Mouse (Mus musculus) kidney, postnatal 14 days (tissue): ENCODE data around the gene Spag8.

Experiments used
- DNase-seq: peaks from one replicate; pipeline ENCODE4 v3.0.0; 2022; ENCODE audit warnings: mixed read lengths

Spag8 gene

DNA sequence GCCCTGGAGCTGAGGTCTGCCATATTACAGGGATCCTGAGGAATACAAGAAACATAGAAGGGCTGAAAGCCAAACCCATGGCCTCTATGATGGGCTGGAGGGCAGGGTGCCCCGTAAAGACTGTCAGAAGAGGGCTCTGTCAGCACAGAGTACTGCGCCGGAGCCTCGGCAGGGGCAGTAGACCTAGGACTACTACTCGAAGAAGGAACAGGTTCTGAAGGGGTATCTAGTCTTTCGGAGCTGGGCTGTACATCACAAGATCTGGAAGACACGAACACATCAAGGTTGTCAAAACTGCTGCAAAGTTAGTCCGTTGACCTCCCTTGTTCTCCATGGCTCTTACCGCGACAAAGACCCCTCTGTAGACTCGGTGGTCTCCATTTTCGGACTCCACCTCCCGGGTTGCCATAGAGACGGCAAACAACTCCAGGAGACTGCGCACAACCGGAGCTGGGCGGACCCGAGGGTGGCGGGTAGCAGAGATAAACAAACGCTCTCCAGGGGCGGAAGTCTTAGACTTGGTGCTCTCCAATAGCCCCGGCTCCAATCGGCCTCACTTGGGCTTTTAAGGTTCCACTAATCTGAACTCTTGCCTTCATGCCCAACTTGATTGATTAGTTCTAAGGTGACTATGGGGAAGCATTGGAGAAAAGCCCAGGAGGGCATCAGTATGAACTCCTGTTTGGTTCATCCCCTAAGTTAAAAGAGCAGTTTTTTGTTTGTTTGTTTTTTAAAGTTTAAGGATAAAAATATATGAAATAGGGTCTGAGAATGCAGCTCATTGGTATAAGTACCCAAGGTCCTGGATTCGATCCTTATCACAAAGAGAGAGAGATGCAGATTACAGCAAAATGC lies at the start of gene Spag8:
TSS of gene Spag8 (minus strand) at position 434 of the 855 bp plus-strand sequence.
- DNase-seq = peak; percentile 53

DNA sequence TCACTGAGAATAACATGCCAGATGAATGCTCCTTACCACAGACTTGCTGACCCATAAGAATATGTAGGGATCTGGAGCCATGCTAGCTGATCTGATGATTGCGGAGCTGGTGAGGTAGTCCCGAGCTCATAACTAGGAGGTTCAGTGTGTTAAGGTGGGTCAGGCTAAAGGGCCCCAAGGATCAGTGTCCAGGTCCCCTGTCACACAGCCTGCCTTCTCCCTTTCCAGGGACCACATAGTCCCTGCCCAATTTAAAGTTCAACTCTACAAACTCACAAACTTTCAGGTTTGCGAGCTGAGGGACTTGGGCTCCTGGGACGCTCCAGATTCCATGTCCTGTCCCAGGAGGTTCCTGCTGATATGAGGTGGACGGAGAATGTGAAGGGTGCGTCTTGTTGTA lies 47.3 kb upstream of the Spag8 start, which contains the start of gene Olfr70:
TSS of gene Olfr70 (minus strand) at position 101 of the 400 bp plus-strand sequence.
- DNase-seq = no peak

DNA sequence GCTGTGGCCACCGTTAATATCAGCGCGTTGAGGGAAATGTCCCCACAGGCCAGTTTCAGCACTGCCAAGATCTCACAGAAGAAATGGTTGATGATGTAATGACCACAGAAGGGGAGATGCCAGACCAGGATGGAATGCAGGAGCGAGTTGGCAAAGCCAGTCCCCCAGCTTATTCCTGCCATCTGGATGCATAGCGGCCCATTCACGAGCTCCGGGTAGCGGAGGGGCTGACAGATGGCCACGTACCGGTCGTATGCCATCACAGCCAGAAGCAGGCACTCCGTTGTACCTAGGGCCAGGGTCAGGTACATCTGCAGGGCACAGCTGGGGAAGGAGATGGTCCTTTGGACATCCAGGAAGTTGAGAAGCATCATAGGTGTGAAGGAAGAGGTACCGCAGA lies 43.2 kb upstream of the Spag8 start:
- DNase-seq = no peak

DNA sequence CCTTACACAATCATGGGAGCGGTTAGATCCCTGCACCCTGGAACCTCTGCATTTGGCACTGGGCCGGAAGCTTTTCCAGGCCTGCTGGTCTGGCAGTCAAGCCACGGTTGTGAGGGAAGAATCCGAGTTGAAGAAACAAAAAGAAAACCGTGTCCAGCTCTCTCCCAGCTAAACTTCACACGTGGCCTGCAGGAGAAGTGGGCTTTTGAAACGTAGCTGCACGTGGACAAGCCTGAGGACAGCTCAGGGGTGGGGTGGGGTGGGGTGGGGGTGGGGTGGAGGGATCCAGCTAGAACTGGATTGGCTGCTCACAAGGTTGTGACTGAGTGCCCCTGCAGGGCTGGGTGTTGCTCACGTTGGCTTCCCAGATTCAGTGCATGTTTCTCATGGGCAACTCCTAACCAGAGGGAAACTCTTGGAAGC lies 41.9 kb upstream of the Spag8 start:
- DNase-seq = peak; percentile 56

DNA sequence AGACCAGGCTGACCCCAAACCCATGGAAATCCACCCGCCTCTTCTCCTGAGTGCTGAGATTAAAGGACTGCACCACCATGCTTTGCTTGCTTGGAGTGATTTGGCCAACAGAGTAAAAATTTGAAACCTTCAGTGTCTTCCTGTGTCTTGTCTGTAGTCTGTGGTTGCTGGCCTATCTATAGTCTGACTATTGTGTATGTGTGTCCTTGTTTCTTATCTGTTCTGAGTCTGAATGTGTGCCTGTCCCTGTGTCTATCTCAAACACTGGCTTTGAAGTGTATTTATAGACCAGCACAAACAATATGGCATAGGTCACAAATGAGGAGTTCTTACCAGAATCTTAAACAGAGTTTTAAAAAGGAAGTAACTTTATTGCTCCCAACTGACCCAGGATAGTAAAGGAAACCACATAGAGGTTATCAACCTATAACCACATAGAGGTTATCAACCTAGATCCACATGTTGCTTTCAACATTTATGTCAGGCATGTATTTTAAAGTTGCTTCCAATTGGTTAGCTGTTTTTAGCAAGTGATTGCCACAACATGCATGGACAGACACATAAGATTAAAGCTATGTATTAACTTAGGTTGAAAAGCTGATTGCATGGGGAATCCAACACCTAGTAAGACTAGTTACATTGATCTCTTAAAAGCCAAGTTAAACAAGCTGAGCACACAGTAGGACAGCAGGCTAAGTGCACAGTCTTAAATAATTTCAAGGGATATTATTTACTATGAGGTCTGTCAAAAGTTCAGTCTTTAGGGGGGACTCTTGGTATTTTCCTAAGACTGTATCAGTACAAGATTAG lies 41.2 kb upstream of the Spag8 start:
- DNase-seq = no peak

DNA sequence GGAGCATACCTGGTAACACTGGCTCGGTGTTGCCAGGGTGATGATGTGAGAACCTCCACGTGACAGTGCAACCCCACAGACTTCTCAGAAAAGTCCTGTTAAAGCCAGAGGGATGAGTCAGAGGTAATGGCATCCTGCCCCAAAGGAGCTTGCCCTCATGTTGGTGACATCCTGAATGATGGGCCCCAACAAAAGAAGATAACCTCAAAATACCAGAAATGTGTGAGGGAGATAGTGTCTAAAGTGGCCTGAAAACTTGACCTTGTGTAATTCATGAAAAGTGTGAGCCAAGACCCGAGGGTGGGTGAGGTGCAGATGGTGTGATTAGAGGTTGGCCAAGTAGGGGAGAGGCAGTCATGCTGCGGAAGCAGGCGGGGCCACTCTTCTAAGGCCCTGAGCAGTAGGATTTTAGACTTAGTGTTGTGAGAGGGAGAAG lies 40.4 kb upstream of the Spag8 start:
- no peak for DNase-seq

DNA sequence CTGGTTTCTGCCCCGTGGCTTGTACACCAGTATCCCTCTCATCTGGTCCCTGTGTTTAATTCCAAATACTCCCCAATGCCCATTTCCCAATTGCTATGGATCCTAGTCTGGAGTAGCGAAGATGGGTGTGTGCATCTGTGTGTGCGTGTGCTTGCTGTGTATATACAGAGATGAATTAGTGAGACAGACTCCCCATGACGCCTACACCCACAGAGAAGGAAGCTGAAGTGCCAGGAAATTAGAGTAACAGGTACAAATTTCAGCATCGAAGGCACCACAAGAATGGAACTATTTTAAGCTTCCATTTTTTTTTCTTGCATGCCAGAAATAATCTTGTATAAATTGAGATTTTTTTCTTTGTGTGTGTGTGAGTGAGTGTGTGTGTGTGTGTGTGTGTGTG lies 37.6 kb upstream of the Spag8 start:
- no peak for DNase-seq

DNA sequence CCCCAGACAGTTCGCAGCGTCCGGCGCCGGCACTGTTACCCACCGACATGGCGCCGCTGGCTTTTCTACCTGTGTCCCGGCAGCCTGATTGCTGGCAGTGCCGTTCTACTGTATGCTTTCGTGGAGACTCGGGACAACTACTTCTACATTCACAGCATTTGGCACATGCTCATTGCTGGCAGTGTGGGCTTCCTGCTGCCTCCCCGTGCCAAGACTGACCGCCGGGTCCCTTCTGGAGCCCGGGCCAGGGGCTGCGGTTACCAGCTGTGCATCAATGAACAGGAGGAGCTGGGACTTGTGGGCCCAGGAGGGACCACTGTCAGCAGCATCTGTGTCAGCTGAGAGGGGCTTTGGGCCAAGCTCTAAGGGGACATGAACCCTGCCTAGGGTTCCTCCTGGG lies 36.6 kb upstream of the Spag8 start:
- DNase-seq = no peak

DNA sequence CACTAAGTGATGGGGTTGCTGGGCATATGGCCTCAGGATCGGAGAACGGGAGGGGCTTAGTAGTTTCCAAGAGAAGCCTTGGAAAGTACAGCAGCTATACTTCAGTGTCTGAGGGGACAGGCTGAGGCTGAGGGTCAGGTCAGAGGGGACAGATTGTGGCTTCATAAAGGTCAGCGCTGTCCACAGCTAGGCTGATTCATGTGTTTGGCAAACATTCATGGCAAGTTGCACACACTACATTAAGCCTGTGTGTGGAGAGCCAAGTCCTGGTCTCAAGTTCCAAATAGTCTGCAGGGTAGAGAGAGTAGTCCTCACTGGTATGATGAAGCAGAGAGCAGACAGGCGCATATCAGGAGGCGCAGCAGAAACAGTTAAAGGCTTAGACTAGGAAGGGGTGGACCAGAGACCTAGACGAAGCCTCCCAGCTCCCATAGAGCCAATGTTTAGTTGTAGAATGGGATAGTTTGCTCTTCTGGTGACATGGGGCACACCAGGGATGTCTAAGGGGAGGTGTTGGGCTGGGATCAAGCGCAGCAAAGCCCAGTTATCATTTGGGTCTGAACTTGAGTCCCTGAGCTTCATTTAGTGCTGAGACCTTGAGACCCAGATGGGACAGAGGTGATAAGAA lies 26.1 kb upstream of the Spag8 start:
- DNase-seq = peak; percentile 71

DNA sequence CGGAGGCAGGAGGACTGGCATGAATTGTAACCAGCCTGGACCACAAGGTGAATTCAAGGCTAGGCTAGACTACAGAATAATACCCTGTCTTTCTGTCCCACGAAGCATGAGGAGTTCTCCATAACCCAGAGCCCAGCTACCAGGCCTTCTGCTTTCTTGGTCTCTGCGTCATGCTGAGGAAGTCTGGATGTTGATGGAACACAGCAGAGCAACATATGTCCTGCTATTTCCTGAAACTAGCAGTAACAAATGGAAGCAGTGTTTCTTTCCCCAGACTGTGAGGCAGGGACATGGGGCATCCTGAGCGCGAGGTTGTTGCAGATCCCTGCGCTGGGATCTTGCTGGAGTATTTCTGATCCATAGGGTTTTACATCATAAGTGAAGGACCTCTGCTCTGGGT lies 25.1 kb upstream of the Spag8 start:
- DNase-seq = no peak

DNA sequence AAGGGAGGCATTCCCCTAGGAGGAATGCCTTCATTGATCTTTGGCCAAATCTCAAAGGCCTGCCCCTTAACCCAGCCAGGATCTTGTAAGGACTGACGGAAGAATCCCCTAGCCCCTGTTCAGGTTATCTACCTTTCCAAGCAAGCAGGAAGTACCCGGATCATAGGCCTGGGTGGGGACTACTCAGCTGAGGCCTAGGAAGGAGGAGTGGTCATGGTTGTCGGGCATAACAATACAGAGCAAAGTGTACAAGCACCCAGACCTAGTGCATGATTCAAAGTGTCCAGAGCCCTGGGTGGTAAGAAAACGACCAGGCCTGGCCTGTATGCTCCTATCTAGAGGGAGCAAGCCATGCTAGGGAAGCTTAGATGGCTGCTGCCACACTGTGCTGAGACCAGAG lies 22.2 kb upstream of the Spag8 start:
- no peak for DNase-seq

DNA sequence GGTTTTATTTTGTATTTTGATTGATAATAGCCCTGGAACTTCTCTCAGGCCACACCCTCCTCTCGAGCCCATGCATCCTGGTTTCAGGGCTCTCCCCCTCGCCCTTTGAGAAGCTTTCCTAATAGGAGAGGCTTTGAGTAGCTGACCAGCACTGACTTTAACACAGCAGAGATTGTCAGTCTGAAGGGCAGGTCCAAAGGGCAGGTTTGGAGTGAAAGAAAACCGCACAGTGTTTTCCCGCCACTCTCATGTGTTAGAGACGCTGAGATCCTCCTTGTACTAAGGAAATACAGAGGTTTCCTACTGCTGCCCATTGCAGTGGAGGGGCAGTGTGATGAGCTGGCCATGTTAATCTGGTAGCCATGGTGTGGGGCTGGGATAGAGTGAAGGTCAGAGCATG lies 21.6 kb upstream of the Spag8 start:
- DNase-seq = no peak

DNA sequence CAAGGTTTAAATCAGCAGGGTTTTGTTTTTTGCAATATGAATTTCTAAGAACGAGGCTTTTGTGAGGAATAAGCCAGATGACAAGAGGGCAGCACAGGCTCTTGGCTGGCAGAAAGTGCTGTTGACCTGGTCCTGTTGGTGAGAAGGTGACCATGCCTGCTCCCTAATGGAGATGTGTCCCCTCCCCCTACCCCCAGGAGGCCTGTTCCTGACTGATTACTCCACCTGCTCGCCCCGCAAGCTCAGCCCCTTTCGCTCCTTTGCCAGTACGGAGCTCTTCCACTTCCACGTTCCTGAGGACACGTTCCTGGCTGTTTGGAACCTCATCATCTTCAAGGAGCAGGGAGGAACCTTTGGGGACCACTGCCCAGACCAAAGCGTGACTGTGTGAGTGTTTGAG lies 20.3 kb upstream of the Spag8 start:
- no peak for DNase-seq

DNA sequence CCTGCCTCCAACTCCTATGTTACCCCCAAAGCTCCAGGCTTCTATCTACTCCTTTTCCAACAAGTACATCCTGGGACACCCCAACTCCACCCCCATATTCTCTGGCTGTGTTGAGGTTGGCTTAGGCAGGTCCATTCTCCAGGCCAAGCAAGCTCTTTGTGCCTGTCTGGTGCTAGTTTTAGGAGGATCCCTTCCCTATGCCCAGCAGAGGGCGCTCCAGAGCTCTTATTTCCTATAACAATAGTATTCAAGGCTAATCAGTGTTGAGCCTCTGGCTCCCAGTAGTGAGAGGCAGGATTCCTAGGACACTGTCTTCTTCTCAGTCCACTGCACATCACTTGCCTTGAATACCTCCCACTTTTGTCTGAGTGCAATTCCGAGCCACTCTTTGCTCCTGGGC lies 18.7 kb upstream of the Spag8 start:
- peak; percentile 91 for DNase-seq

DNA sequence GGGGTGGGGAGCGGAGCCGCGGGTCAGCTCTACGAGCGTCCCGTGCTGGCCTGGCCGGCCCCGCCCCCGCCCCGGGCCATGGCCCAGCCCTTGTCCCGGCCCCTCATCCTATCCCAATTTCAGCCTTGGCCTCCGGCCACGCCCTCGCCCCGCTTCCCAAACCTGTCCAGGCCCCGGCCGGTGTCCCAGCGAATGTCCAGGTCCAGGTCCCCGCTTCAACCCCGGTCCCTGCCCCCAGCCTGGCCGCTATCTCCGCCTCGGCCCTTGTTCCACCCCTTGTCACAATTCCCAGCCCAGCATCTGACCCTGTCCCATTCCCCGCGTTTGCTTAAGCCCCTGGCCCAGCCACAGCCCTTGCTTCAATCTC lies 16.0 kb upstream of the Spag8 start:
- DNase-seq = no peak

DNA sequence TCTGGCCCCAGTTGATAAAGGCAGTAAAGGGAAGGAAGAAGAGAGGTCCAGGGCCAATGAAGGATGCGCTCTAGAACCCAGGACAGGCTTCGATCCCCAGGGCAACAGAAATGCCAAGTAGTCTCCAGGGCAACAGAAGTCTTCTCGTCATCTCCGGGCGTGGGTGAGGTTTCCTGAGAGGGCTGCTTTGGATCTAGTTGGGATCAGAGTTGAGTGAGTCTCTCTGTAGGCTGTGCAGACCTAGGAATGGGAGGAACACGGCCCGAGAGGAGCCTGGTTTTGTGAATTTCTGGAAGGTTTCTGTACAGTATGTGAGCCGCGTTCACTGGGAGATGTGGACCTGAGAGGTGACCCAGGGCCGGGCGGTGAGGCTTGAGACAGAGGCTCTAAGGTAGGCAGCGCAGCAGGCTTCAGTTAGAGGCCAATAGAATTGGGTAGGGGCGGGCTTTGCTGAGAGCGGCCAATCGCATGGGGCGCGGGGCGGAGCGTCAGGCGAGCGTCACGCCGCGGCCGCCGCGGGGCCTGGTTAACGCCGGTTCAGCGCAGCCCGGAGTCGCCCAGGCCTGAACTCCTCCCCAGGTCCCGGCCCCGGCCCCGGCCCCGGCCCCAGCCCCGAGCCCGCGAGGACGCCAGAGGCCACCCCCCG lies 15.5 kb upstream of the Spag8 start, which contains the start of the genes Tmem8b and Fam221b:
TSS of gene Tmem8b (plus strand) at position 190 of the 646 bp plus-strand sequence.
TSS of gene Fam221b (minus strand) at position 364 of the 646 bp plus-strand sequence.
- peak; percentile 95 for DNase-seq

DNA sequence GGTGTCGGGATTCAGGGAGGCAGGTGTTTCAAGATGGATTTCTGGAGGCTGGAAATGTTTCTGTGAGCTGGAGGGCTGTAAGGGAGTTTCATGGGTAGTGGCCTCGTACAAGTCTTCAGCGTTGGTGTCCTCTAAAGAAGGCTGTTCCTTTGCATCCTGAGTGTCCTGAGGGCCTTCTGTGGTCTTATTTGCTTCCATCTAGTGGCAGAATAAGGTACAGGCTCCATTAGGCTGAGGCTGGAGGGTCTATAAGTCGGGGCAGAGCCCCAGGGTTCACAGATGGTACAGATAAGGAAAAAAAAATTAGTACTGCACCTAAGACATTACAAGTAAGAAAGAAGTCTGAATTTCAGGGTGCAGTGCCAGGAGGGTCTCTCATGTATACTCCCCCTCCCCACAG lies 13.0 kb upstream of the Spag8 start:
- peak; percentile 40 for DNase-seq

DNA sequence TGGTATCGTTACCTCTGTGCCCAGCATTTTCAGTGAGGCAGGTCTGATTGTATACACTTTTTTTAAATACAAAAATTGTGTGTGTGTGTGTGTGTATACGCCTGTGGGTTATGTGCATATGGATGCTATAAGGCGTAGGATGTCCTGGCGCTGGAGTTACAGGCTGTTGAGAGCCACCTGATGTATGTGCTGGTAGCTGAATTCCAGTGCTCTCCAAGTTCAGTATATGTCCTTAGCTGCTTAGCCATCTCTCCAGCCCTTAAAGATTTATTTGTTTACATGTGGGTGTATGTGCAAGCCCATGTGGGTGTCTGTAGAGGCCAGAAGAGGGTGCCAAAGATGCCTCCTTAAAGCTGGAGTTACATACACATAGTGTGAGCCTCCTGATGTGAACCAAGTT lies 3.8 kb upstream of the Spag8 start:
- no peak for DNase-seq

DNA sequence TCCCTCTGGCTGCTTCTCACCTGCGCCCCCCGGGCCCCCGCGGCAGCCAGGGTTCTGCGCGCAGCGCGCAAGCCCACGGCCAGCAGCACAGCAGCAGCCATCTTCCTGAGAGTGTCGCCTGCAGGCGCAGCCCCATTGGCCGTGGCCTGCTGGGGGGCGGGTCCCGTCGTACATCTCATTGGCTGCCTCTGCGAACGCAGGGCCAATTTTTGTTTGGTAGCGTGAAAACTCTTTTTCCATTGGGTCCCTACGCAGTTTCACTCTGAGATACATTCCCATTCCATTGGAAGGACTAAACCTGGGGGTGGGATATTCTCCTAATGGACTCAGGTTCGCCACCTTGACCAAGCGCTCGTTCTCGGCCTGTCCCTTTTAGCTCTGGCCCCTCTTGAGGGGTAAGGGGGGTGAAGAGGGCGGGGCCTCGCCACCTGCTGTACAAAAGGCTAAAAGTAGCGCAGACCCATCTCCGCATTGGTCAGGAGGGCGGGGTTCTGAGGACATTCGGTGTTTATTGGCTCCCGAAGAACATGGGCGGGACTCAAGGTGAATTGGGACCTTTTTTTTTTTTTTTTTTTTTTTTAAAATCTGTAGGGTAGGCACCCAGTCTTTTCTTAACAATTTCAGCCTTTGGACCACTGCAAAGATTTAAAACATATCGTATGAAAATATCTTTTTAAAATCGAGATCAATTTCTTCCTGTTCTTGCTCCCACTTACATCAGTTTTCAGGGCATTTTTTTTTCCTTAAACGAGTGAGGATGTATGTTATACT lies 3.1 kb upstream of the Spag8 start, which contains the start of gene Hint2:
TSS of gene Hint2 (minus strand) at position 128 of the 771 bp plus-strand sequence.
- peak; percentile 97 for DNase-seq

DNA sequence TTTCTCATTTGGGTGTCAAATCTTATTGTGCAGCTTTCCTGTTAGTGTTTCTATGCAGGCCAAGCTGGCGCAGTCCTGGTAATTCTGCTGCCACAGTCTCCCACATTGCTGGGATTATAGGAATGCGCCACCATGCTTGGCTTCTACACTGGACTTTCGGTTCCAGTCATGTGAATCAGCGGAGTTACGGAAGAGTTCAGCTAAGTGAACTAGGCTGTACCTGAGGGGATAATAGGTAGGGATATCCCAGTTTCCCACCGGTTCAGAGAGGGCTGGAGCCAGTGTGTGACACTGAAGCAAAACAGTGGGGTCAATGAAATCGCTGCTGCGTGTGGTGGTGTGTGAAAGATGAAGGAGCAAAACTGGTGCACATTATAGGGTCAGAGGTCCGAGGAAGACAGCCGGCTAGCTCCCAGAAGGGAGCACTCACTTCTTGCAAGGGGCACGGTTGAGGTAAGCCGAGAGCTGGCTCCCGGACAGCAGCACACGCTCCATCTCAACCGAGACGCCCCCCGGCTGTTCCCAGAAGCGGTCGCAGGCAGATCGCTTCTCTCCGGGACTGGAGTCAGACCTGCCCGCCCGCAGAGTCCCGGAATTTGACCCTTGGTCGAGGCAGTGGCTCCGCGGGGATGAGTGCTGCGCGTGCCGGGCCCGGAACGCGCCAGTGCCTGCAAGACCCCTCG lies 2.4 kb upstream of the Spag8 start:
- DNase-seq = peak; percentile 60

DNA sequence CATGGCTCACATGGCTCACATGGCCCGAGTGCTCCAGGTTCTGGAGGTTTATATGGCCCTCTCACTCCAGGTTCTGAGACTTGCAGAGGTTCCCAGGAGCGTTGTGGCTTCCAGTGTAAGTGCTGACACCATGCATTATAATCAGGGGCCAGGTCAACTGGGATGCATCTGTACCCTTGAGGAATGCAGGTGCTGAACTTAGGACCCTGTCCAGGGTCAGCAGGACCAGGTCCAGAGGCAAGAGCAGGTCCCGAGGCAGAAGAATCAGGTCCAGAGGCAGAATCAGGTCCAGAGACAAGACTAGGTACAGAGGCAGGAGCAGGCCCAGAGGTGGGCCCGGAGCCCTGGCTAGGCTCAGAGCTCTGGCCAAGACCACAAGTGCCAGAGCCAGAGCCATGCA lies 668 bp downstream of the Spag8 start:
- DNase-seq = peak; percentile 44
